Mouse (Mus musculus): ENCODE measurements around the gene Adat1.

DNA sequence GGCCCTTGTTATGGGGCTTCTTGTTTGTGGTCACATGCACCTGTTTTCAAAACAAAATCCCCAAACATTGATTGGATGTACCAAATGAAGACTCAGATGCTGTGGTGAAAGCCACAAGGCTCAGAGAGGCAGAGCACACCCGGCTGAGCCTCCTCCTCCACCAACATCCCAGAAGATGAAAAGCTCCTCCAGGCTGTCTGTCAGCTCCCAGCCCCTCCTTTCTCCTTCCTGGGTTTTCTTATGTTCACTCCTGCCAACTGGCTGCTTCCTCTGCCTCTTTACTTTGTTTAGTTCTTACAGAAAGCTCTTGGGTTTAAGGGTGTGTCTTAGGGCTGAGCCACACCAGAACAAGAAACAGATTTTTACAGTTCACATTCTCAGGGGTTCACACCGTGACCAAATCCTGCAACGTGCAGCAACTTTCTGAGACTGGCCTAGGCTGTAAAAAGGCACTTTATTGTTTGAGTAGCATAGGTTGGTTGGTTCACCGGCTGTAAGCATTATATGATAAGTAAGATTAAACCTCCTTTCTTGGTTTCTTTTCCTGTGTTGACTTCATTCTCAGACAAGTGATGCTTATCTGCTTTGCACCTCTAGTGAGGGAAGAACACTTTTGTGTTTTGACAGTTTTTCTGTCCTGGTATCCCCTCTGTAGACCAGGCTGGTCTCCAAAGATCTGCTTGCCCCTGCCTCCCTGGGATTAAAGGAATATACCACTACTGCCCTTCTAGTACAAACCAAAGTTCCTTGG, 37.1 kb downstream of the Adat1 start:
- TF ChIP-seq POLR2A (IDR thresholded peaks at IDR 0.05; ENCODE audit: control insufficient read depth, low read depth, low read length) (no peak), CTCF (IDR thresholded peaks at IDR 0.05; ENCODE audit: control insufficient read depth, insufficient read depth, insufficient replicate concordance, low read depth, low read length) (no peak)

All from testis, adult 2 months (tissue).